Mouse (Mus musculus) lung, postnatal 36 days (tissue): ENCODE measurements at regions not wholly inside any gene's neighbourhood (a gene's known extent, or its start where the extent isn't known, plus 50 kb on each side); places are given as distances from the start of the nearest gene placed in this dataset.

ENCODE experiments used
- DNase-seq: peaks from one replicate; pipeline ENCODE4 v3.0.0; 2022; ENCODE audit warnings: mixed read lengths

DNA sequence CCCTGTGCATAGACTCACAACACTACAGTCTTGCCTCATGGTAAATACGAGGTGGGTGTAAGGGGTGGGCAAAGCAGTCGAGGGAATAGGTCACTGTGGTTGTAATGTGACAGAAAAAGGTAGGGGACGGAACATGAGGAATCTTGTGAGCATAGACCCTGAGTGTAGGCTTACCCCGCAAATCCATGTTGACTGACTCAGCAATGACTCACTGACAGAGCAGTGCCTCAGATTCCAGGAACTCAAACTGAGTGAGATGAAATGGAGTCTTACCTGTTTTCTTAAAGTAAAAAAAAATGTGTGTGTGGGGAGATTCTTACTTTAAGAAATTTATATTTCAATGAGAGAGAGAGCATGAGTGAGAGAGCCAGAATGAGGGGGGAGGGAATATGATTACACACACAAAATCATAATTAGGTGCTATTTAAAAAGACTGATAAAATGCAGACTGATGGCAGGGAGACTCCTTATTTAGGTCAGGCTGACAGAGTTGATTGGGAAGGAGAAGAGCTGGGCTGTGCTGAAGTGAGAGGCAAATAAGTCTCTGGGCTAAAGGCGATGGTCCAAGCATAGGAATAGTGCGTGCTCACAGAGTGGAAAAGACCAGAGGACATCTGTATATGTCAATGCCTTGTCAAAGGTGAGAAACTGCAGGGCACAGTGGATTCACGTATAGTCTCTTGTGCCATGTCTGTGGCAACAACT is 631.0 kb upstream of the Fam160b2 start:
- peak; percentile 23 for DNase-seq

DNA sequence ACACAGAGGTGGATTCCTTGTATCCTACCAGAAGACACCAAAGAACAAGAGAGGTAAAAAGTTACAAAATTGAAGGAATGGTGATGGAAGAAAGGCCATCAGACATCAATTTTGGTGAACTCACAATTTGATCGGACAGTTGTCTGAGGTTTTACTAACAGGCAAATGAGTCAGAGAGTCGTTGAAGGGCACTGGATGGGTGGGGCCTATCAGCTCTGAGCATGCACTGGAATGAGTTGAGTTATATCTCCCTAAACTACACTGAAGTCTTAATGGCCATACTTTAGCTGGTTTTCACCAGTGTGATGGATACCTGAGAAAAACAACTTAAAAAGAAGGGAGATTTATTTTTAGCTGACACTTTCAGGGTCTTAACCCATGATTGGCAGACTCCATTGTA is 630.3 kb upstream of the Fam160b2 start:
- DNase-seq: no peak

DNA sequence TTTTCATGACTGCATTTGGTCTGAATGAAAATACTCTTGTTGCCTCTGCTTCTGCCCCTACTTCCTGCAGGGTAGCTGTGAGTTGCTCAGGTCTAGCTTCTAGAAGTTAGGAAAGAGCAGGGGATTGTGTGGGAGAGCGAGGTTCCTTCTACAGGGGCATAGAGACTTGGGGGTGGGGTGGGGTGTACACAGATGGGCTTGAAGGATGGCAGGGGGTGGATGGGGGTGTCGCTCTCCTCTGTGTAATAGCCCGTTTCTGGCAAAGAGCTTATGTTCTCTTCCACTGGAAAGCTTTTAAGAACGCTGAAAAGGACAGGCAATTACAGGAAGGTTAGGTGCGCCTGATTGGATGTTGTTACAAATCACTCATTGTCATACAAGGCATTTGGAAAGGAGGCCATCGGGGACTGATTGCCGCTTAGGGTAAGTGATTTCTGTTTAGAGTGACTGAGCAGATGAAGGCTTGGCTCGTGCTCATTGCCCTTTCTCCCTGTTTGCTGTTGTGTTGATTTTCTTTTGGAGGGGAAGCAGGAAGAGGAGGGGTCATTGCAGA is 629.3 kb upstream of the Fam160b2 start:
- DNase-seq: no peak

DNA sequence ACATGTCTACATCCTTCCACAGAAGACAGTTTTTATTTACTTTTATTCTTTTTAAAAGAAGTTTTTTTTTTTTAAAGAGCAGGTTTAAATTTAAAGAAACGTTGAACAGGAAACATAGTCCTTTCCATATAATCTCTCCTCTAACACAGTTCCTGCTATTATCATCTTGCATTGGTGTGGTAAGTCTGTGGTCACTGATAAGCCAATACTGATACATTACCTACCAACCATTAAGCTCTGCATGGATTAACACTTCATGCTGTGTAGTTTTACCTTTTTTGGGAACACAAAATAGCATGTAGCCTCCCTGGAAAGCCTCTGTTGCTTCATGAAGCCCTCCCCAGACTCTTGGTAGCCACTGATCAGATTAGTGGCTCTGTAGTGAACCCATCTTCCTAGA is 617.4 kb upstream of the Fam160b2 start:
- no peak for DNase-seq

DNA sequence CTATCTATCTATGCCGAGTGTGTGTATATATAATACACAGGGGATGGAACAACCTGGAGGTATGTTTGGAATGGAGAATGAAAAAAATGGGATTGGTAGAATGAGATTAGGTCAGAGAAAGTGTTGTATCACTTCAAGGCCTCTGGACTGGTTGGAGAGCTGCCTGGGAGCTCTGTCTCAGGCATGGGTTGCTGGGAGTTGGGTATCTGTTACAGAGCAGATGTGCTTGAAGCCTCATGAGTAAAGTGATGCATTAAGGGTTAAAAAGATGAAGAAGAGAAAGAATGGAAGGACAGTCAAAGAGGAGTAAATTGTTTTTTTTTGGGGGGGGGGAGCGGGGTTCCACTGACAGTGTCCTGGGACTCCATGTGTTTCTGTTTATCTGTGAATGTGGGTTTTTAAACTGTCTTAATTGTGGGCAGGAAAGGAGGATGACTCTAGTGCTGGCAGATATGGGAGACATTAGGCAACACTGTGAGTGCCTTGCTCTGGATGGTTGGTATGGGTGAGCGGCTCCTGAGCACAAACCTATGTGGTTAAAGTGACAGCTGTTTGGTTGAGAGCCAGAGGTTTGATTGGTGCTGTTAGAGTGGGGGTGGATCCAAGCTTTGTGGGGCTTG is 611.8 kb upstream of the Fam160b2 start:
- DNase-seq: no peak

DNA sequence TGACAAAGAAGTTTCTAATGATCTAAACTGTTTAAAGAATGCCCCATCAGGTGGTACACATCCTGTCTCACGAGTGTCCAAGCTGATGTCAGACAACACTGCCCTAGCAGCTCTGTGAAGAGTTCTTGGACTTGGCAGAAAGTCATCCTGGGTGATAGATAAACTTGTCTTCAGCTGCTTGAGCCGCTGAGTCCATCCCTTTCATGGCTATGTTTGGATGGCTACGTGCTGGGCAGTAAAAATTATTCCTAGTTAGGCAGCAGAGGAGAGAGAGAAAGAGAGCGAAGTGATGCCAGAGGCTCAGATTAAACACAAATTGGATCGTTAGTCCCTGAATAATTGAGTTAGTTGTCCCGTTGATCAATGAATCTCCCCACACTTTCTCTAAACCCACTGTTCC is 603.8 kb upstream of the Fam160b2 start:
- no peak for DNase-seq

DNA sequence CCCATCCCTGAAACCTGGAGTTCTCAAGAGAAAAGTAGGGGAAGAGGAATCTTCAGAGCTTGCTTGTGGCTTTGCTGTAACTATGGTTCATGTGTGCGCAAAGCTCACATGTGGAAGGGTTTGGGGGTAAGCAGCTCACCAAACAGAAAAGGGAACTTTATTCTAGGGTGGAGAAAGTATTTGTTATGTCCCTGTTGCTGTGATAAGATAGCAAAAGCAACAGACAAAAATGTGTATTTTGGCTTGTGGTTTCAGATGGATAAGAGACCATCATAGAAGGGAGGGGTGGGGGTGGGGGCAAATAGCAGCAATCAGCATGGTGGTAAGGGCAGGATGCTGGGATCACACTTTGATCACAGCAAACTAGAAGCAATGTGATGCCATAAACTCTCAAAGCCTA is 601.3 kb upstream of the Fam160b2 start:
- no peak for DNase-seq

DNA sequence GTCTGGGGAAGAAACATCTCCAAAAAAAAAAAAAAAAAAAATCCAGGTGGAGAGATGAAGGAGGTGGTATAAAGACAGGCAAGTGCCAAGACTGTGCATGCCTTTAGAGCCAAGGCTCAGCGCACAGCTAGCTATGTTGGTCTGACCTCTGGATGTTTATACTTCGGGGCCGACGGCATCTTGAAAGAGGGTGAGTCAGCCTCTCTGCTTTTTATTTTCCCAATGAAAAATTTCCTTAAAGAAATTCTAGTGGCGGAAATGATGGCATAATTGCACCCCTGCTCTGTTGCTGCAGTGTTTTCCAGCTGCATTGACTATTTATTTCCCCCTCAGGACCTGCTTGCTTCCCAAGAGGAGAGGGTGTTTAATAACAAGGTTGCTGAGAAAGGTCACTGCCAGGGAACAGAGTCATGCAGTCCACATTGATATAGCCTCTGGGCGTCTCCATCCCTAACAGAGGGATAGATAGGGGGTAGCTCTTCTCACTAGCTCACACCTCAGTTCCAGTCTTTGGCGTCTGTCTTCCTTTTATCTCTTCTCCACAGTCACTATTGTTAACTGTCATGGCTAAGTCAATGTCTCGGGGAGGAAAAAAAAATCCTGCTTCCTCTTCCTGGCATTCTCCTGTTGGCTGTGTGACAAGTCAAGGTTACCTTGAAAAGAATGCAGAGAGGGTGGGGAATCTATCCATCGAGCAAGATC is 599.7 kb upstream of the Fam160b2 start:
- no peak for DNase-seq

DNA sequence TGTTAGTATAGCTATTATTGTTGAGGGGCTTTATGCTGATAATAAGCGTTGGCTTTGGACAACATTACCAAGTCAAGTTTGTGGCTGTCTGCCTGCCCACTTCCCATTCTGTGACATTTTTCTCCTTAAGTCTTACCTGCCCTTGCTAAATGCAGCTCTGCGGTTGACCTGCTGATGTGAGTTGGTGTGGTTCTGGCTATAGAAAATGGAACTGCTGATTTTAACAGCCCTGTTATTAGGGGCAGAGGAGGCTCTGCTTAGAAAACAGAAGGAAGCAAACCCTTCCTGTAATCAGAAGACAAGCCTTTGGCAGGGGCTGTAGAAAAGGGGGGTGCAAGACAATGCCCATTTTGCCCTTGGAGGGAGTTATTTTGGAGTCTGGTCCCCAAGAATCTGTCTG is 594.6 kb upstream of the Fam160b2 start:
- no peak for DNase-seq

DNA sequence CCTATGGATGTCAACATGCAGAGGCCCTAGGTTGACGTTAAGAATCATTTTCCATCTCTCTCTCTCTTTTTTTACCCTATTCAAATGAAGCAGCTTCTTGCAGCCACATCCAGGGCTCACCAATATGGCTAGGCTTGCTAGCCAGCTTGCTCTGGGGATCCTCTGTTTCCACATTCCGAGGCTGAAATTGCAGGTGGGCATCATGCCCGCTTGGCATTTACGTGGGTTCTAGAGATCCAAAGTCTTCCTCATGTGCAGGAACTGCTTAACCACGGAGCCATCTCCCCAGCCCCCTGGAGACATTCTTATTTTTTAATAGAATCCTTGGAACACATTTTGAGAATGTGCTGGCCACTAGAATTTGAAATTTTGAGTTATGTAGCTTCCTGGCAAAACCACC is 592.9 kb upstream of the Fam160b2 start:
- DNase-seq: no peak

DNA sequence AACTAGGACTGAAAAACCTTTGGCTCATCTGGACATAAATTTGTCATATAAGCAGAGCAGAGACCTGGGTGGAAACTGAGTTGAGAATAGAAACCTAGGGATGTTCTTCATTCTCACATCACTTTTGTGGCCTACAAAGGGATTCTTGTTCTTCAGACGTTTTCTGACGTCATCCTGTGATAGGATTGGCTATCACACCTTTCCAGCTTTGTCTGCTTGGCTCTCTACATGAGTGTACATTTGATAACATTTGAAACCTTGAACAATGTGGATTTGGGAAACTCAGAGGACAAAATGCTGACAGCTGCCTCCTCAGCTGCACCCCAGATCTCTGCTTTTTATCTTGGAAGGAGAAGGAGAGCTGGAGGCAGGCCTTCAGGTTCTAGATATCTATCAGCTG is 589.7 kb upstream of the Fam160b2 start:
- DNase-seq: no peak

DNA sequence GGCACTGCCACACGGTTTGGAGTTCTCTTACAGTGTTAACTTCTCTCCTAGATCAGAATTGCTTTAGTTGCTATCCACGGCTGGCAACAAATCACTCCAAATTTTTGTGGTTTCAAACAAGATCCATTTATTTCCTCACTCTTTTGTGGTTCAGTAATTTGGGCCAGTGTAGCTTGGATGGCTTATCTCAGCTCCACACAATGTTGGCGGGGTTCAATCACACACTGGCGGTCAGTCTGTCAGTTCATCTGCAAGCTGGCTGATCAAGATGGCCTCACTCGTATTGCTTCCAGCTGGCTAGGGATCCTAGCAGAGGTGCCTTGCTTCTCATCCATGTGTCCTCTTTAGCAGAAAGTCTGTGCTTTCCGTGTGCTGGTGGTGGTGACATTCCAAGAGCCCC is 577.7 kb upstream of the Fam160b2 start:
- DNase-seq: peak; percentile 1

DNA sequence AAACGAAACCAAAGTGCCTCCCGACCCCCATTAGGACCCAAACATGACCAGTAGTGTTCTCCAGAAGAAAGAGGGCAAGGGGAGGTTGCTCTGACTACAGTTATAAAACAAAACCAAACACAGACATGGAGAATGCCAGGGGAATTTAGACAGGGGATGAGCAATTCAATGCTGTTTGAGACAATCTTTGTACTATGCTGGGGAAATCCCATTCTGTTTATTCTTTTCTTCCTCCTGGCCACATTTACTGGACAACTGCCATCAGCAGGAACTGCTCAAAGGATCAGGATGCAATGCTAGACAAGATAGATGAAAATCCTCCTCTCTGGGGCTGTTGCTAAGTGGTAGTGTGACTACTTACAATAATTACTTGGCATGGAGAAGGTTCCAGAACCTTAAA is 574.5 kb upstream of the Fam160b2 start:
- peak; percentile 18 for DNase-seq

DNA sequence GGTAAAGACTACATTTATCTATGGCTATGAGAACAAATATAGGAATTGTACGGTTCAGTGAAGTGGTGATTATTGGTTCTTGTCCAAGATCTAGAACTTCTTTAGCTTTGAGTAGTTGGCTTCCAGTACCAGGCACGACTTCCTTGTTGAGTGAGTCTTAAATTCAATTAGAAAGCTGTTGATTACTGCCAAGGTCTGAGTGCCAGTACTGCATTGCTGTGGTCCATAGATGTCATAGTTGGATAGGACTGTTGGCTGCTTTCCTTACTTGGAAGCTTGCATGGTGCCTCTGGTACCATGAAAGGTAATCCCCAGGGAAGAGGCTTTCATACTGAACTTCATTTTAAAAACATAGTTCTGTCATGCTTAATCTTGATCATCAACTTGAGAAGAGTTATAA is 559.9 kb upstream of the Fam160b2 start:
- DNase-seq: no peak

DNA sequence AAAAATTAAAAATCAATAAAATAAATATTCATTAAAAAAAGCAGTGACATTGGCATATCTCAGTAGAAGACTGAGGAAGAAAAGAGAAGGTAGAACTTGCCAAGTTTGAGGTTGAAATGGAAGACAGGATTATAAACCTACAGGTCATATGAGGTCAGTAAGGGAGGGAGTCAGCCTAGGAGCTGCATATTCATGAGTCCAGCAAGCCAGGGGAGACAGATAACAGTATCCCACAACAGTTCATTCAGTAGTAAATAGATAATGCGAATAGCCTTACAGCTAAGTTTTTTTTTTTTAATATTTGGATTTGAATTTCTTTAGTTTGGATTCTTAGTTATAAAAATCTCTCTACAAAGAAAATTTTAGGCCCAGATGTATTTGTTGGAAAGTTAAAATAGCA is 542.8 kb upstream of the Fam160b2 start:
- DNase-seq: no peak

DNA sequence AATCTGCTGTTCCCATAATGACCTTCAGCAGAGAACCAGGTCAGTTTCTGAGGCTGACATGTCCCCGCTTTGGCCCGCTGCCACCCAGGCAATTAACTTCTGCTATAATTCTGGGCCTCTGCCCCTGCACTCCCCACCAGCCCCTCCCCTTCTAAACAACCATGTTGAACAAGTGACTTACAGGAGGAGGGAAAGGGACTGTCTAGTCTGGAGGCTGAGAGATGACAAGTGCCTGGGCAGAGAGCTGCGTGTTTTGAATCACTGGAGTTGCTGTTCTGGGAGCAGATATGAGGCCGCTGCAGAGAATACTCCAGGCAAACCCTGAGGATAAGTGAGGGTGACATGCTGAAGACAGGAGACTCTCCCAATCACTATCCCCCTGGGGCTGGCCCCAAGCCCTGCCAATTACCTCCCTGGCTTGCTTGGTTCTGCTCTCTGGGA is 530.2 kb upstream of the Fam160b2 start:
- peak; percentile 0 for DNase-seq

DNA sequence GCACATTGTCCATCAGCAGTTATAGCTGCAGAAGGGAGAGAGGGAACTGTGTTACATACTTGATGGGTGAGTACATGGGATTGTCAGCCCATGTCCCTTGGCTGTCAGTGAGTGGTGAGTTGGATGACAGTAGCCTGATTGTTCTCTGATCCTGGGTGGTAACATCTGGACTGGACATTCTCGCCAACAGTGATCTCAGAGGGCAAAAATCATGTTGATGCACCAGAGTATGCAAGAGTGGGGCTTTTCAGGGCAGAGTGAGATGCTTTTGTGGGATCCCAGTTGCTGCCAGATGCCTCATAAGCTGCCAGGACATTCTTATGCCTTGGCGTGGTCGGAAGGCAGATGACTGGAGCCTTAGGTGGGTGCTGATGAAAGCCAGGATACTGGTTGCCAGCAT is 528.9 kb upstream of the Fam160b2 start:
- peak; percentile 39 for DNase-seq

DNA sequence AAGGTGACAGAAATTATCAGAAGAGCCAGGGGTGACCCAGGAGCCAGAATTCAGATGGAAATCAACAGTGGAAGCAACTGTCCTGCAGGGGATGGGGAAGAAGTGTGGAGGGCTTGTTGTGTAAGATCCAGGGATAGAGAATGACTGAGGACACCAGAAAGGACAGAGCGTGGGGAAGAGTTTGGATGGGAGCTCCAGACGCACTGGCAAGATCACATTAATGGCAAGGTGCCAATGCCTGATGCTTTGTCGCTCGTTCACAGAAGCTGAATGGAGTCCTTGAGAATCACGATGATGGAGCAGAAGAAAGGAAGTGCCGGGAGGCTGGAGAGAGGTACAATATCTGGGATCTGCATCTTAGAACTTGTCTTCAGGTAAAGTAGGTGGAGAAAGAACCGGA is 519.0 kb upstream of the Fam160b2 start:
- no peak for DNase-seq

DNA sequence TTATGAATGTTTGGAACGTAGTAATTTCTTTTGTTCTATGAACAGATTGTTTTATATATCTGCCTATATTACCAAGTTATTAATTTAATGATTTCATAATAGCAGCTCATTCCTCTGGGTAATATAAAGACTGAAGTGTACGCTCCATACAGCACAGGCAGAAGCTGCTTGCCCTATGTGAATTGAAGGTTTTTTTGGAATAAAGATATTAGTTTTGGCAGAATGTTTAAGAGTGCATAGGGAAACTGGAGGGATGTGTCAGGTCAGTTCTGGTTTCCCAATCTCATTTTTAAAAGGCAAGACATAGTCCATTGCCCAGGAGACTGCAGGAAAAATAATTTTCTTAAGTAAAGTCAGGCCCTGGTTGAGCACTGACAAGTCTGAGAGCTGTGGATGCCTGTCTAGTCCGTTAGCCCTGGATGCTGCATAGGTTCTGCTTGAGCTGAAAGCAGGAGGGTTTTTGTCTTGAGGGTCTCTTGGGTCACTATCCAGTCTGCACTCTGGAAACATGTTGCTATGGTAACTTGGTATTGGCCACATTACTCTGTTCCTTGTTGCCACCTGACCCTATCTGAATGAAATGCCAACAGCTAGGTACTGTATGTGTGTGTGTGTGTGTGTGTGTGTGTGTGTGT is 516.3 kb upstream of the Fam160b2 start:
- no peak for DNase-seq

DNA sequence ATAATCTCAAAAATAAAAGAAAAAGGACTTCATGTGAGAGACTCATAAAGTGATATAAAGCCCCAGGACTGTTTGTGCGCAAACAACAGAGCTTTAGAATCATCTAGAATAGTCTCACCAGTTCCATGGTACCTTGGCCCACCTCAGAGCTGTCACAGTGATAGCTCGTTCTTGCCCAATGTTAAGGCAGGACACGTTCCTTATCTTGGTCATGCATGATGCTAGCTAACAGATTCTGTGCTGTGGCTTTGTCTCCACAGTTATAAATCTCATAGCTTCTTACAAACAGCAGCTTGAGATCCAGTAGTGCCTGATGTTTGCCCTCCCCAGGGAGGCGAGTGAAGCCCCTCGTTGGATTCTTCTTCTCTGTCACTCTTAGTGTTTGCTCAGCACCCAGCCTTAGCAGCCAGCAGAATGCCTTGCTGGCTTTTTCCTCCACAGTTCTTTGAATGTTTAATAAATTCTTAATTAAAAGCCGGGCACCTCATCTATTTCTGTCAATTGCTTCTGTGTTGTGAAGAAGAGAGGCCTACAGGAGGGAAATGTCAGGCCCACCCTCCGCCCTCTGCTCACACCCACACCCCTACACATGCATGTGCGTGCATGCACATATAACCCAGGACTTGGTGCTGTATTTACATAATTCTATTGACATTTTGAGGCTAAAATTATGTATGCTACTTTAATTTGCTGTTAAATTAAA is 515.6 kb upstream of the Fam160b2 start:
- no peak for DNase-seq

DNA sequence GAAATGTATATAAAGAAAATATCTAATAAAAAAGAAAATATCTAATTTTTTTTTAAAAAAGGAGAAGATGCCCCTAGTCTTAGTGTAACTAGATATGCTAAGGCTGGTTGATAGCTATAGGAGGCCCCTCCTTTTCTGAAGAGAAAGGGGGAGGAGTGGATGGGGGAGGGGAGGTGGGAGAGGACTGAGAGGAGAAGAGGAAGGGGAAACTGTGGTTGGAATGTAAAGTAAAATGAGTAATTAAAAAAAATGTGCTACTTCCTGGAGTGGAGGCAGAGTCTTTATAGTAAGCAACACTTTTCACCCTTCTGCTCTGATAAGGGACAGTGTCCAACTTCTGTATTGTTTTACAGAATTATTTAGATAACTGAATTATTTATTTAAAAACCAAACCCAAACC is 513.6 kb upstream of the Fam160b2 start:
- no peak for DNase-seq

DNA sequence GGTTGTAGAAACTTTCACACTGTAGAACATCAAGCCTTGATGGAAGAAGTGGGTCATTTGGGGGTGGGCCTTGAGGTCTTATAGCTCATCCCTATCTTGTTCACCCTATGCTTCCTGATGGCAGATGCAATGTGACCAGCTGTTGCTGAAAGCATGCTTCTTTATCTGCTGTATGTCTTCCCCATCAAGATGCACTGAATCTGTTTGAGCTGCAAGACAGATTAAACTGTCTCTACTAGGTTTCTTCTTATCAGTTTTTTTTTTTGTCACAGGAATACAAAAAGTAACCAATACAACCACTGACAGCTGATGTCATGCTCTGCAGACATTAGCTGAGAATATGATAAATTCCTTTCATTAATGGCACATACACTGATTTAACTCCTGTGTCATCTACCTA is 505.0 kb upstream of the Fam160b2 start:
- DNase-seq: no peak

DNA sequence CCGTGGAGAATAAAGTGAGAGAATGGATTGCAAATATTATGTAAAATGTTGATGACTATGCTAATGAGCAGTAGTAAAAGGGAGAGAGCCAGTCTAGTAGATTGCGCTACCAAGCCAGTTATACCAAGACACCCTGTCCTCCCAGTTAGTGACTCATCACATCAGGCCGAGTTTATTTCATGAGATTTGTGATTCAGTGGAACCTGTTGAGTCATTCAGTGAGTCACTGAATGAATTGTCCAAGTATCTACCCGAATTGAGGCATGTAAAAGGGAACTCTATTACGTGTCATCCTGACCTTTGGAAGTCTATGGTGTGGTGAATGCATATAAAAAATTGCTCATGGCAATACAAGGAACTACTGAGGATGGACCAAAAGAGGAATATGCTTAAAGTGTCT is 504.3 kb upstream of the Fam160b2 start:
- DNase-seq: no peak
